Mouse (Mus musculus) urinary bladder, postnatal 25 days (tissue): ENCODE results near the gene Trpd52l3.

Experiments used
- DNase-seq: peaks from one replicate; pipeline ENCODE4 v3.0.0; 2022; ENCODE audit warnings: low spot score

The Trpd52l3 gene

DNA sequence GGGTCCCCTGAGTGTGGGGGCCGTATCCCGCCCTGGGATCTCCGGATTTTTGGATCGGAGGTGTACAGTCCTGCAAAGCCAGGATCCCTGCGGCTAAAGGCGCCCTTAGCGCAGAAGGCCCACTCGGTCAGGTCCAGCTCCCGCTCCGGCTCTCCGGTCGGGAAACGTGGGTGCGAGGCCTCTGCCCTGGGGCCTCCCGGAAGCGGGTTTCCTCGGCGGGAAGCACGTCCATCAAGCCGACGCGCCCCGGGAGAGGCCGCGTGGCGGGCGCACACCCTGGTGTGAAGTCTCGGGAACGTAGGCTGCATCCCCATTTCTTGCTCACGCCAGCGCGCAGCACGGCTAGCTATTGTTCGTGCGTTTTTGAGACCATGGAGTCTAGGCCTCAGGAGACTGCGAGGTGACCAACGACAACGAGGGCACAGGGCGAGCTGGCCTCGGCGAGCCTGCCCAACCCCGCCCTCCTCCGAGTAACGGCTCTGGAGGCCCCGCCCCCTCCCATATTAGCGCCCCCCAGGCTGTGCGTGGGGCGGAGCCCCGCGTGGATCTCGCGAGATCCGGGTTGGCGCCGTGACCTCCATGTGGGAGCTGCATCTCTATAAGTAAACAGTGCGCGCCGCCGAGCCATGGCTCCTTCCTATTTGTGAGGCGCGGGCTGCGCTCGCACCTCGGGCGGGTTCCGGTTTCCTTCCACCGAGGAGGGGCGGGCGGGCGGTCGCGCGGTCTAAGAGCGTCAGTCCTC lies 26.5 kb downstream of the Trpd52l3 start, which contains the start of gene Uhrf2:
Gene Uhrf2 (plus strand): TSS at position 620 of the 742 bp plus-strand sequence.
- peak; percentile 96 for DNase-seq

- no peak for DNase-seq
These were observed 27.3 kb downstream of the Trpd52l3 start for GRCm38 (mm10) chr19:30030636-30031467.

GRCm38 (mm10) chr19:30031468-30031931 lies 27.9 kb downstream of the Trpd52l3 start:
- no peak for DNase-seq

GRCm38 (mm10) chr19:30032206-30032605 lies 28.6 kb downstream of the Trpd52l3 start:
- DNase-seq, result no peak

- no peak for DNase-seq
These were observed 31.8 kb downstream of the Trpd52l3 start for GRCm38 (mm10) chr19:30035361-30035760.

GRCm38 (mm10) chr19:30043691-30044090 lies 40.1 kb downstream of the Trpd52l3 start:
- DNase-seq, result no peak

- no peak for DNase-seq
These were observed 41.0 kb downstream of the Trpd52l3 start for GRCm38 (mm10) chr19:30044630-30045029.

- no peak for DNase-seq
These were observed 42.3 kb downstream of the Trpd52l3 start for GRCm38 (mm10) chr19:30045857-30046256.

GRCm38 (mm10) chr19:30050584-30050983 lies 47.0 kb downstream of the Trpd52l3 start:
- DNase-seq, result no peak

GRCm38 (mm10) chr19:30051479-30051878 lies 47.9 kb downstream of the Trpd52l3 start:
- no peak for DNase-seq

DNA sequence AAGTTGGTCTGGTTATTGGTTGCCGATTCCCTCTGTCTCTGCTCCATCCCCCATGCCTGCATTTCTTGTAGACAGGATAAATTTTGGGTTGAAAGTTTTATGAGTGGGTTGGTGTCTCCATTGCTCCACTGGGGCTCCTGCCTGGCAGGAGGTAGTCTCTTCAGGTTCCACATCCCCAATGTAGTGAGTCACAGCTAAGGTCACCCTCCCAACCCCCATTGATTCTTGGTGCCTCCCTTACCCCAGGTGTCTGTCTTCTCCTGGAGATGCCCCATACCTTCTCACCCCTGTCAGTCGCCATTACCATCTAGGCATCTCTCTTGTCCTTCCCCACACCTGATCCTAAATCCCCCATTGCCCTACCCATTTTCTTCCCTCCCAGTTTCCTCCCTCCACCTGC lies 50.6 kb downstream of the Trpd52l3 start:
- DNase-seq, result no peak
